ENCODE assay signal across 9 mouse cellular contexts in genomic region chr9:56797876-56798275, GRCm38 (mm10). TPM values are rescaled to one million over a fixed set of nuclear protein-coding genes. Genes with fewer than 3 reads are reported as not detected.
DNase-seq lines count a peak whose midpoint lies in the region; ATAC-seq and TF ChIP-seq lines count a peak whose summit lies in the region.
"Had no signal": no experiment of that assay in that cellular context is flagged by ENCODE, and none has a peak within 500 bp of the region (broad histone marks: within the 10 kb centered on the region; RNA-seq: fewer than 3 reads in every experiment).

No protein-coding gene starts in this region.

- peak; percentile 89 for TF ChIP-seq CTCF in cortical plate, adult 2 months (IDR thresholded peaks at IDR 0.05; ENCODE audit: extremely low read depth, insufficient read depth, low read length)

- peak; percentile 24 to 39 for DNase-seq in urinary bladder, adult 18-20 months (ENCODE audit: low spot score in 2 of 2)
- DNase-seq in urinary bladder, adult 2 months (ENCODE audit: low spot score): no peak
- DNase-seq in gastrocnemius, postnatal 10 days: peak; percentile 63
- DNase-seq in layer of hippocampus, adult 8-10 months (ENCODE audit: low spot score in 2 of 2): peak; percentile 68 to 80
- DNase-seq in lung, postnatal 36 days: peak; percentile 66
- DNase-seq in right cerebral cortex, postnatal 36 days (ENCODE audit: low spot score in 2 of 2): peak; percentile 67 to 72

- no peak for ATAC-seq in monocyte, adult 5-6 weeks (replicated peaks; ENCODE audit: insufficient number of reproducible peaks, low FRiP score, low TSS enrichment, poor library complexity, severe bottlenecking)

- H3K4me1 ChIP-seq in cortical plate, adult 2 months (ENCODE audit: control insufficient read depth, insufficient read depth, low read length): no peaks in the 10 kb centered on the region

- H3K4me3 ChIP-seq in cortical plate, adult 2 months (ENCODE audit: insufficient read depth, low read length): no peak overlapping the region; the same call in 1 of the 2 replicates

- no peak overlapping the region for H3K27ac ChIP-seq in cortical plate, adult 2 months (ENCODE audit: insufficient read depth, low read length)
- H3K27ac ChIP-seq: limb, embryonic 13.5 days had no signal

- TF ChIP-seq POLR2A in cortical plate, adult 2 months (IDR thresholded peaks at IDR 0.05; ENCODE audit: extremely low read depth, insufficient read depth, low read length): peak; percentile 32; the same call in 1 of the 2 replicates

RNA-seq across cellular contexts. Expression of gene Lingo1, which starts 1.6 kb away (rescaled TPM):
- 3.0 and 3.8 TPM in 2 replicates for polyA plus RNA-seq in urinary bladder, adult 2 months (2012; rRNA removed)
- 465 and 476 TPM in 2 replicates for polyA plus RNA-seq in cortical plate, adult 2 months (2012; rRNA removed)
- 1 to 10 TPM; 2.0 to 2.6 TPM for total RNA-seq in gastrocnemius, postnatal 10 days (2021)
- total RNA-seq in layer of hippocampus, adult 8-10 months (2022): 100 to 1,000 TPM; 226 to 270 (median 251) TPM
- total RNA-seq in monocyte, adult 5-6 weeks (2017): not detected in 3 replicates

Comparison
In these comparisons a context has a peak if more than half of its experiments do, and no peak if none do; other contexts are left out.
1. RNA of gene Lingo1, which starts 1.6 kb away (total RNA-seq): 226 to 270 TPM in layer of hippocampus, adult 8-10 months; 2.0 to 2.6 TPM in gastrocnemius, postnatal 10 days and not detected in monocyte, adult 5-6 weeks; every median in the first group is over 10 times any median in the second.